Mouse (Mus musculus) bone marrow macrophage, adult 2 months (primary cell): ENCODE data around the gene Esrrg.

Experiments used
- CTCF ChIP-seq: IDR thresholded peaks from 2 replicates; pipeline ENCODE4 v1.5.1; 2012; ENCODE audit warnings: low read depth, mild to moderate bottlenecking, low read length, moderate library complexity
- POLR2A ChIP-seq: IDR thresholded peaks from 2 replicates; pipeline ENCODE4 v1.6.1; 2012; ENCODE audit warnings: mild to moderate bottlenecking, low read depth, low read length, borderline replicate concordance

- TF ChIP-seq CTCF = no peak
- TF ChIP-seq POLR2A = no peak
These were observed 421.5 kb downstream of the Esrrg start for GRCm38 (mm10) chr1:188030116-188030515.
